Mouse (Mus musculus) ES-E14 (cell line): ENCODE data around the gene Ebf1. TPM values are rescaled to one million over a fixed set of nuclear protein-coding genes. Genes with fewer than 3 reads are reported as not detected.

Experiments used
- DNase-seq: peaks from one replicate; pipeline ENCODE4 v3.0.0-alpha.2; 2013; ENCODE audit warnings: low read depth, low spot score
- H3K27ac ChIP-seq: 2 replicates; pipeline ENCODE4 v1.5.1; 2012; ENCODE audit warnings: low read depth, mild to moderate bottlenecking, low read length, moderate library complexity, mixed read lengths; ENCODE audit not compliant: poor library complexity, insufficient read depth, severe bottlenecking
- H3K36me3 ChIP-seq: 2 replicates; pipeline ENCODE4 v1.6.1; 2012; ENCODE audit warnings: mild to moderate bottlenecking, low read length, moderate library complexity, mixed read lengths; ENCODE audit not compliant: control insufficient read depth, poor library complexity, insufficient read depth, severe bottlenecking
- H3K4me1 ChIP-seq, 2 experiments: fragments of 150-350 bp in 1 of 2; sonication (generic) in 1 of 2; 2 replicates each; pipeline ENCODE4 v1.6.1; 2012; ENCODE audit warnings: low read length in 2 of 2, mild to moderate bottlenecking in 1 of 2, mixed read lengths in 1 of 2; ENCODE audit not compliant: control insufficient read depth in 2 of 2, insufficient read depth in 2 of 2, poor library complexity in 1 of 2
- H3K4me3 ChIP-seq, 2 experiments: fragments of 150-350 bp in 1 of 2; sonication (generic) in 1 of 2; 2 replicates each; pipeline ENCODE4 v1.5.1; 2012; ENCODE audit warnings: low read length in 2 of 2, low read depth in 1 of 2, mild to moderate bottlenecking in 1 of 2, mixed read lengths in 1 of 2; ENCODE audit not compliant: insufficient read depth in 1 of 2, poor library complexity in 1 of 2, severe bottlenecking in 1 of 2
- H3K9ac ChIP-seq: 2 replicates; pipeline ENCODE4 v1.6.1; 2012; ENCODE audit warnings: low read depth, mild to moderate bottlenecking, low read length, mixed read lengths; ENCODE audit not compliant: poor library complexity, insufficient read depth, severe bottlenecking
- H3K9me3 ChIP-seq: fragments of 150-350 bp; sonication (generic); 2 replicates; pipeline ENCODE4 v1.6.1; 2012; ENCODE audit warnings: low read depth, mild to moderate bottlenecking, low read length; ENCODE audit not compliant: control insufficient read depth, insufficient read depth
- CHD2 ChIP-seq: IDR thresholded peaks from 2 replicates; pipeline ENCODE4 v1.6.1; 2014; ENCODE audit warnings: mild to moderate bottlenecking, low read depth, low read length, inconsistent platforms
- HCFC1 ChIP-seq: IDR thresholded peaks from 2 replicates; pipeline ENCODE4 v1.6.1; 2012; ENCODE audit warnings: low read length, inconsistent platforms, borderline replicate concordance; ENCODE audit not compliant: insufficient read depth
- MAFK ChIP-seq: IDR thresholded peaks from 2 replicates; pipeline ENCODE4 v1.6.1; 2014; ENCODE audit warnings: mild to moderate bottlenecking, low read depth, low read length, inconsistent platforms; ENCODE audit not compliant: insufficient read depth
- ZC3H11A ChIP-seq: IDR thresholded peaks from 2 replicates; pipeline ENCODE4 v1.6.1; 2012; ENCODE audit warnings: low read depth, mild to moderate bottlenecking, inconsistent platforms, low read length, borderline replicate concordance
- ZNF384 ChIP-seq: IDR thresholded peaks from 2 replicates; pipeline ENCODE4 v1.6.1; 2012; ENCODE audit warnings: low read depth, low read length, inconsistent platforms
- in situ Hi-C, 2 experiments: fragments of 600-800 bp; cut with MboI; formaldehyde crosslinking; loops; one replicate each; pipeline ENCODE4 v1.15.1; 2025; ENCODE audit warnings: low sequenced_read_pairs in 2 of 2, inconsistent platforms in 1 of 2; ENCODE audit not compliant: unreplicated experiment in 2 of 2
- total RNA-seq: library from RNA; depleted of rRNA; stranded (reverse); fragments of 300-350 nt; gene quantifications from 2 replicates; pipeline ENCODE4 v1.2.3, GENCODE M21; 2012

The Ebf1 gene
- total RNA-seq, 1 experiment = 3.2 TPM

- Histone ChIP-seq H3K9me3 (no peaks in the 10 kb centered on the region), H3K36me3 (no peaks in the 10 kb centered on the region), H3K9ac (no peak overlapping the region), H3K4me3 (no peak overlapping the region), H3K27ac (no peak overlapping the region), H3K4me1 (peaks cover 2 to 4% of the 10 kb centered on the region in 2 experiments; a peak in 3 of 4 replicates)
- TF ChIP-seq ZNF384 (no peak), CHD2 (no peak), ZC3H11A (no peak), MAFK (no peak), HCFC1 (no peak)
- in situ Hi-C loops = no loop called here
- no peak for DNase-seq
These were observed 78.3 kb downstream of the Ebf1 start for GRCm38 (mm10) chr11:44695416-44695815.

- no peak for TF ChIP-seq ZNF384
- TF ChIP-seq ZC3H11A = no peak
- TF ChIP-seq CHD2 = no peak
- TF ChIP-seq HCFC1 = no peak
- no peak for TF ChIP-seq MAFK
- Histone ChIP-seq H3K36me3 (no peaks in the 10 kb centered on the region), H3K4me3 (peak overlapping the region in 1 of 2 experiments; percentile 37; a peak in 2 of 4 replicates), H3K9ac (no peak overlapping the region), H3K9me3 (no peaks in the 10 kb centered on the region), H3K4me1 (peaks cover 5 to 6% of the 10 kb centered on the region in 2 experiments; a peak in 3 of 4 replicates), H3K27ac (no peak overlapping the region)
- DNase-seq = no peak
- in situ Hi-C loops = no loop called here
These were observed 79.6 kb downstream of the Ebf1 start for GRCm38 (mm10) chr11:44696539-44697201.

GRCm38 (mm10) chr11:44700181-44700580 lies 83.1 kb downstream of the Ebf1 start:
- Histone ChIP-seq H3K9me3 (no peaks in the 10 kb centered on the region), H3K4me3 (no peak overlapping the region), H3K9ac (no peak overlapping the region), H3K27ac (no peak overlapping the region), H3K36me3 (no peaks in the 10 kb centered on the region), H3K4me1 (peaks cover 5 to 6% of the 10 kb centered on the region in 2 experiments; a peak in 3 of 4 replicates)
- DNase-seq = no peak
- in situ Hi-C loops = no loop called here
- no peak for TF ChIP-seq HCFC1
- TF ChIP-seq MAFK = no peak
- no peak for TF ChIP-seq ZNF384
- TF ChIP-seq ZC3H11A = no peak
- TF ChIP-seq CHD2 = no peak

- Histone ChIP-seq H3K36me3 (no peaks in the 10 kb centered on the region), H3K9ac (no peak overlapping the region), H3K27ac (no peak overlapping the region), H3K4me1 (peaks cover 4 to 5% of the 10 kb centered on the region in 2 experiments; a peak in 2 of 4 replicates), H3K9me3 (no peaks in the 10 kb centered on the region), H3K4me3 (no peak overlapping the region)
- TF ChIP-seq ZNF384 = no peak
- no peak for TF ChIP-seq ZC3H11A
- no peak for TF ChIP-seq MAFK
- TF ChIP-seq HCFC1 = no peak
- no peak for TF ChIP-seq CHD2
- no peak for DNase-seq
- in situ Hi-C loops = no loop called here
These were observed 84.2 kb downstream of the Ebf1 start for GRCm38 (mm10) chr11:44701221-44701810.
